Mouse (Mus musculus) adipocyte (in vitro differentiated cells): ENCODE data around the gene Gls2.
"Not testable (repeated sequence)": the region's sequence is repeated elsewhere in the genome, so short reads cannot be mapped to it uniquely, and the experiment has no call there.

ENCODE experiments used
- DNase-seq: peaks from one replicate; pipeline ENCODE4 v3.0.0-alpha.2; 2016; ENCODE audit warnings: low spot score

Gls2 gene

GRCm38 (mm10) chr10:128194024-128194550, at the start of gene Gls2:
TSS of gene Gls2 (plus strand) at chr10:128194457.
- DNase-seq, result peak; percentile 89

GRCm38 (mm10) chr10:128144961-128145360, 49.3 kb upstream of the Gls2 start:
- DNase-seq, result peak; percentile 75

DNA sequence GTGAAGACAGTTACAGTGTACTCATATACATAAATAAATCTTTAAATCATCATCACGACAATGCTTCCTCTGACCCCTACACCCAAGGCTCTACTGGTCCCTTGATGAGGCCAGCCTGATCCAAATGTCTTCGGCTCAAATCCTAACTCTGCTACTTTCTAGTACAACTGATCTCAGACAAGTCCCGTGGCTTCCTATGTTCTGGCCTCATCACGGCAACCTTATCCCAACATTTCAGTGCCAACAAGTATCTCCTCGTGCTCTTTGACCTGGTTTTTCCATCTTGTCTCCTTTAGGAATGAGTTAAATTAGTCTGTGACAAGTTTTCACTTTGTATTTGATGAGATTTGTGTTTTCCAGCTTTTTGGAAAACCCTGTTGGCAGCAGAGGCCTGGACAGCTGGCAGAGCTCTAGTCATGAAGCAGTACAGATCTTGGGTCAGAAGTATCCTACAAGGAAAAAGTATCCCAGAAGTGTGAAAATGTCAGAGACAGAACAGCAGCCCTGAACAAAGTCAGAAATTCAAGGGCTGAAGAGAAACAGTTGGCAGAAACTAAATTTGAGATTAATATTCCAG, 45.4 kb upstream of the Gls2 start:
- DNase-seq, result no peak

DNA sequence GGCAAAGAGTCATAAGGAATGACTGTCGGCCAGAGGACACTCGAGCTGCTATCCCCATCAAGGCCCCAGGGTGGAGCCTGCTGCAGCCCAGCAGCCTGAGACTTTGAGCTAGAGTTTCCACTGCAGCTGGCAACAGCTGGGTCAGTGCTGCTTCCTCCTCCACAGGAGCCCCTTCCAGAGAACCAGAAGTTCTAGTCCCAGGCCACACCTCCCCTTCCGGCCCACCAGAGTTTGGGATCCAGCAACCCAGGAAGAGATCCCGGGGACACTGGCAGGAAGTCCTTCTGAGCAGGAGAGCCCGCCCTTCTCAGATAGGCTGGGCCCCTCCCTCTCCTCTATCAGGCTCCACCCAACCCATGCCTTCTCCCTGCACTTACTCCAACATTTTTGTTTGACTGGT, 44.7 kb upstream of the Gls2 start:
- peak; percentile 67 for DNase-seq

GRCm38 (mm10) chr10:128150941-128151340, 43.3 kb upstream of the Gls2 start:
- DNase-seq, result peak; percentile 75

DNA sequence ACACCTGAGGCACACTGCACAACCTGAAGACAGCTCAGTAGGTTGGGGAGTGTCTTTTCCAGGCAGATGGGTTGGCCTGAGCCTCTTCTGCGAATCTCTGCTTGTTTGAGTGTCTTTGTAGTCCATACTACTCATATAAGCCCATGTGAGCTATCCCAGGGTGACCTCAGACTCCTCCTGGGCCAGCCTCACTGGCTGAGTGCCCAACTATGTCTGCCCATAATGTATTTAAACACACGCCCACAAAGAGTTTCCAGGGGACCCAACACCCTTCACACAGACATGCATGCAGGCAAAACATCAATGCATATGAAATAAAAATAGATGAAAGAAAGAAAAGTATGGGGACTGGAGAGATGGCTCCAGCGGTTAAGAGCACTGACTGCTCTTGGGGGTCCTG, 40.3 kb upstream of the Gls2 start:
- no peak for DNase-seq

GRCm38 (mm10) chr10:128165726-128166125, 28.5 kb upstream of the Gls2 start:
- not testable (repeated sequence) for DNase-seq

DNA sequence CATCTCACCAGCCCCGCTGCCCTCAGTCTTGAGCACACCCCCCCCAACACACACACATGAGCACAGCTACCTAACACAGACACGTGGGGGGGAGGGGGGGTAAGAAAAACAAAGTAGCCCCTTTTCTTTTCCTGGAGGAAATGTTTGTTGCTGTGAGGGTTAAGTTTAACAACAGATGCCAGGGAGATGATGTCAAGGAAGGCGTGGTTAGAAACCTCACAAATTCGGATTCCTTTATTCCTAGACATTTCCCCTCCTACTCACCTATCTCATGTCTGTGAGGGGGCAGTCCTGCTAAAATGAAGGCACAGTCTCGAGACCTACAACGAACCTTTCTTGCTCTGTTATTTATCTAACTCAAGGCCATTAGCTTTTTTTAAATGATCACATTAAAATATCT, 27.2 kb upstream of the Gls2 start:
- no peak for DNase-seq

- not testable (repeated sequence) for DNase-seq
Observed at GRCm38 (mm10) chr10:128171348-128171747, 22.9 kb upstream of the Gls2 start.

DNA sequence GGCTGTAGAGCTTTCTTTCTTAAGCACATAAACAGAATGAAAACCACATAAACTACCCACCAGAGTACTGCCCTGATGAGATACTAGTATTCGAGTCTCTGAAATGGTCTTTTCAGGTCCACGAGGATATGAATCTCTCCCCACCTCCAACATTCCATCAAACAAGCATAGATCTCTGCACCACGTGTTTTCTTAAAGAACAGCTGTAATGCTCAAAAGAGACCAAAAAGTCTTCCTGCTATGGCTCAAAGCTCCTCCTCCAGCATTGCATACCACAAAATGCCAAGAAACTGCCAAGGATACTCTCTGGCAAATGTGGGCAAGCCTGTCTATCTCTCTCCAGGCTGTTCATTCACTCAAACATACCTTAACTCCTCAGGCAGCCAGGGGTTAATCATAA, 19.0 kb upstream of the Gls2 start:
- DNase-seq, result no peak

GRCm38 (mm10) chr10:128175996-128176755, 18.1 kb upstream of the Gls2 start:
- peak; percentile 91 for DNase-seq

DNA sequence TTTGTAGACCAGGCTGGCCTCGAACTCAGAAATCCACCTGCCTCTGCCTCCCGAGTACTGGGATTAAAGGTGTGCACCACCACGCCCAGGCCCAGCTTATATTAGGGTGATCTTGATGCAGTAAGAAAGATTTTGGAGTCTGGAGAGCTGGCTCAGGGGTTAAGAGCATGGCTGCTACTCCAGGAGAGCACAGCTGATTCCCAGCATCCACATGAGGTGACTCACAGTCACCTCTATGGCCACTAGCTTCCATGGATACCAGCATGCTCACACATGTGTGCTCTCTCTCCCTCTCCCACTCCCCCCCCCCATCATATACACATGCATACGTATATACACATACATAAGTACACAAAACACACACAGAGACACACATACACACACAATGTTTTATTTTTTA, 16.9 kb upstream of the Gls2 start:
- DNase-seq, result no peak

- DNase-seq, result peak; percentile 23
Observed at GRCm38 (mm10) chr10:128179989-128180388, 14.3 kb upstream of the Gls2 start, which contains the start of gene Rbms2. TSS of gene Rbms2 (minus strand) at chr10:128180297.

DNA sequence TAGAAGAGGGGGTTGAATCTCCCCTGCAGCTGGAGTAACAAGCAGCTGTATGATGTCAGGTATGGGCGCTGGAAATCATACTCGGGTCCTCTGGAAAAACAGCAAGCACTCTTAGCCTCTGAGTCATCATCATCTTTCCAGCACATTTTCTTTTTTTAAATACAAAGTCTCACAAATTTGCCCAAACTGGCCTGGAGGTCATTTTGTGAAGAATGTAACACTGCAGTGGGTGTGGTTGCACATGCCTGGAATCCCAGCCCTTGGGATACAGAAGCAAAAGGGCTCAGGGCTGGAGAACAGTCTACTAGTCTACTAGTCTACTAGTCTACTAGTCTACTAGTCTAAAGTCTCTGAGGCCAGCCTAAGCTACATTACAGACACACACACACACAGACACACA, 10.0 kb upstream of the Gls2 start:
- DNase-seq, result peak; percentile 18

DNA sequence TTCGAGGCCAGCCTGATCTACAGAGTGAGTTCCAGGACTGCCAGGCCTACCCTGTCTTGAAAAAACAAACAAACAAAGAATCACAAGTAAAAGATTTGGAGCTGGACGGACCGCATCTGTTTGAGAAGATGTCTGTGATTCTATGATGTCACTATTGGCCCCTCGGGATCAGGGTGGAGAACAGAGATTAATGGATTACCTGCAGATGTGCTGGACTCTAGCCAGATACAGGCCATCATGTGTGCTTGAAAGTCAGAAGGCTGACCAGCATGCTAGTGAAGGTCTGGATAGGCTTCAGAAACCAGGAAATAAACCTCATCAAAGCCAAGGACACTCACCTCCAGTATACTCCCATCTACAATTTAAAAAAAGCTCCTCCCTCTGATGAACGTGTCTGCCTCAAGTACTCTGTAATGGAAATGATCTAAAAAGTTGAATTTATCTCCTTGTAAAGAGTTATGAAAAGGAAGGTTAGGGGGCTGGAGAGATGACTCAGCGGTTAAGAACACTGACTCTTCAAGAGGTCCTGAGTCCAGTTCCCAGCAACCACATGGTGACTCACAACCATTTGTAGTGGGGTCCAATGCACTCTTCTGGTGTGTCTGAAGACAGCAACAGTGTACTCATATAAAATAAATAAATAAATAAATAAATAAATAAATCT, 8.8 kb upstream of the Gls2 start:
- DNase-seq, result no peak

- peak; percentile 95 for DNase-seq
Observed at GRCm38 (mm10) chr10:128185959-128186358, 8.3 kb upstream of the Gls2 start.

GRCm38 (mm10) chr10:128187181-128187605, 7.1 kb upstream of the Gls2 start:
- DNase-seq, result no peak

DNA sequence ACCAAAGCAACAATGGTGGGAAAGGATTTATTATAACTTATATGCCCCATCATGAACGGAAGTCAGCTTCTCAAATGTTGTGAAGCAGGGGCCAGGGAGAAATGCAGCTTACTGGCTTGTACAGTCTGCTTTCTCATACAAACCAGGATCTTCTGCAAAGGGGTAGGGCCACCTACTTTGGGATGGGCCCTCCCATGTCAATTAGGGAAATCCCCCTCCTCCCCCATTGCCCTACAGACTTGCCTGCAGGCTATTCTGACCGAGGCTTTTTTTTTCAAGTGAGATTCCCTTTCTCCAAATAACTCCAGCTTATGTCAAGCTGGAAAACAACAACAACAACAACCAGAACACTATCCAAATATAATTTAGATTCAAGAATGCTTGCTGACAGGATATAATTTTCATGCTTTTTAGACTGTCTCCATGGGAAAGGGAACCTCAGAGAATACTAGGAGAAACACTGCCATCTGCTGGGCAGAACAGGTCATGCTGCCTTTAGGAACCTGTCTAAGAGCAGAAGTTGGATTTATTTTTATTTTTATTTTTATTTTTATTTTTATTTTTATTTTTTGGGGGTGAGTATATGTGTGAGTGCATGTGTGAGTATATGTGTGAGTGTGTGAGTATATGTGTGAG, 5.9 kb upstream of the Gls2 start:
- peak; percentile 88 for DNase-seq

DNA sequence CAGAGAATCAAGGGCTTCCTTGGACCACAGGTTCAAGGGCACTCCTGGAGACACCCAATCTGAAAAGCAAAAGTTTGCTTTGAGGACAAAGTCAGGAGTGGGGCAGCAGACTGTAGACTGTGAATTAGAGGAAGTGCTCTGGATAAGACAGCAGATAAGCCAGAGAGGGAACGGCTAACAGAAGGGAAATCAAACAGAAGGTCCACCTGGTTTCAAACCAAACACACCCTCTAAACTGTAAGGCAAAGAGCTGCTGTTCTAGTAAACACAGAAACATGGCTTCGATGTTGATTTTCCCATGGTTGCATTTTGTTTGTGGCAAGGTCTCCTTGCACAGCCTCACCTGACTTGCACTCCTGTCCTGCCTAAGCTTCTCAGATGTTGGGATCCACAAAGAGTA, 2.8 kb upstream of the Gls2 start:
- no peak for DNase-seq

DNA sequence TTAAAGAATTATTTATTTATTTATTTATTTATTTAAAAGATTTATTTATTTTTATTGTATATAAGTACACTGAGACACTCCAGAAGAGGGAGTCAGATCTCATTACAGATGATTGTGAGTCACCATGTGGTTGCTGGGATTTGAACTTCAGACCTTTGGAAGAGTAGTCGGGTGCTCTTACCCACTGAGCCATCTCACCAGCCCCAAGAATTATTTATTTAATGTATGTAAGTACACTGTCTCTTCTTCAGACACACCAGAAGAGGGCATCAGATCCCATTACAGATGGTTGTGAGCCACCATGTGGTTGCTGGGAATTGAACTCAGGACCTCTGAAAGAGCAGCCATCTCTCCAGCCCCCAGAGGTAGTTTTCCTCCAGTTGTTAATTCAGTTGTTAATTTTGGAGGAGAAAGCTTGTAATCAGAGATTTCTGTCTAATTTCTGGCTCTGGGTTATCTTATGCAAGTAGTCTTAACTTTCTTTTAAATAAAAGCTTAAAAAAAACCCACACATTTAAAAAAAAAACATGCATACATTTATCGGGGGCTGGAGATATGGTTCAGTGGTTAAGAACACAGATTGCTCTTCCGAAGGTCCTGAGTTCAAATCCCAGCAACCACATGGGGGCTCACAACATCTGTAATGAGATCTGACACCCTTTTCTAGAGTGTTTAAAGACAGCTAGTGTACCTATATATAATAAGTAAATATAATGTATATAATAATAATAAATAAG, 2.1 kb upstream of the Gls2 start:
- not testable (repeated sequence) for DNase-seq

DNA sequence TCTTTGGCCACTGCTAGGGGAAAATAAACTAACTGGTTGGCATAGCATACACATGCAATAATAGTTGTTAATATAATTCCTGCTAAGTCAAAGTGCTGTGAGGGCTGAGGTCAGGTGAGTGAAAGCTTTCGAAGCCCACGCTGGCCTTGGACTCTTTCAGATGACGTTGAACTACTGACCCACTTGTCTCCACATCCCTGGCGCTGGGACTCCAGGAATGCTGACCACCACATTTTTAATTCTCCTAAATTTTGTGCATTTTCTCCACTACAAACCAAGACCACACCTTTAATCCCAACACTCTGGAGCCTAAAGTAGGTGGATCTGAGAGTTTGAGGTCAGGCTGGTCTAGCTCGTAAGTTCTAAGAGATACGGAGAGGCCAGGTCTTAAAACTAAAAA, 1.1 kb upstream of the Gls2 start:
- DNase-seq, result no peak
